Mouse (Mus musculus) urinary bladder, postnatal 14 days (tissue): ENCODE data around the gene Galnt2.

Source experiments
- DNase-seq: peaks from one replicate; pipeline ENCODE4 v3.0.0; 2021; ENCODE audit warnings: low spot score

Galnt2 gene

GRCm38 (mm10) chr8:124371410-124372123 lies 140.4 kb downstream of the Galnt2 start:
- no peak for DNase-seq

GRCm38 (mm10) chr8:124373753-124374152 lies 142.6 kb downstream of the Galnt2 start:
- no peak for DNase-seq

- no peak for DNase-seq
These were observed 144.0 kb downstream of the Galnt2 start for GRCm38 (mm10) chr8:124375168-124375567.

- peak; percentile 21 for DNase-seq
These were observed 144.5 kb downstream of the Galnt2 start for GRCm38 (mm10) chr8:124375727-124376126.

- DNase-seq = no peak
These were observed 145.2 kb downstream of the Galnt2 start for GRCm38 (mm10) chr8:124376406-124376805.

- no peak for DNase-seq
These were observed 148.1 kb downstream of the Galnt2 start for GRCm38 (mm10) chr8:124379289-124379688.

GRCm38 (mm10) chr8:124382235-124382634 lies 151.0 kb downstream of the Galnt2 start:
- DNase-seq = no peak

- DNase-seq = no peak
These were observed 153.1 kb downstream of the Galnt2 start for GRCm38 (mm10) chr8:124384336-124384735.

GRCm38 (mm10) chr8:124386225-124386899 lies 155.2 kb downstream of the Galnt2 start:
- DNase-seq = no peak

GRCm38 (mm10) chr8:124389495-124389894 lies 158.3 kb downstream of the Galnt2 start:
- DNase-seq = no peak

- DNase-seq = no peak
These were observed 160.0 kb downstream of the Galnt2 start for GRCm38 (mm10) chr8:124391191-124391590.

GRCm38 (mm10) chr8:124392271-124393012 lies 161.3 kb downstream of the Galnt2 start:
- no peak for DNase-seq

- DNase-seq = no peak
These were observed 161.8 kb downstream of the Galnt2 start for GRCm38 (mm10) chr8:124393013-124393412.

GRCm38 (mm10) chr8:124393927-124394326 lies 162.7 kb downstream of the Galnt2 start:
- DNase-seq = no peak

- DNase-seq = no peak
These were observed 163.8 kb downstream of the Galnt2 start for GRCm38 (mm10) chr8:124394951-124395350.
